Mouse (Mus musculus) MEL (cell line): Measurements from ENCODE around the gene 6030408B16Rik. TPM values are rescaled to one million over a fixed set of nuclear protein-coding genes. Genes with fewer than 3 reads are reported as not detected.

ENCODE experiments used
- DNase-seq: peaks from one replicate; pipeline ENCODE4 v3.0.0; 2011; ENCODE audit warnings: low read depth, low spot score
- H3K27ac ChIP-seq: 2 replicates; pipeline ENCODE4 v1.5.1; 2012; ENCODE audit warnings: low read depth, mild to moderate bottlenecking, control low read depth, low read length, moderate library complexity; ENCODE audit not compliant: control insufficient read depth
- H3K27me3 ChIP-seq, 2 experiments: fragments of 150-350 bp in 1 of 2; sonication (generic) in 1 of 2; 2 replicates each; pipeline ENCODE4 v1.6.1; 2012; ENCODE audit warnings: low read length in 2 of 2, mild to moderate bottlenecking in 2 of 2, improper control_type of control experiment in 1 of 2, moderate library complexity in 1 of 2; ENCODE audit not compliant: insufficient read depth in 2 of 2, control insufficient read depth in 1 of 2
- H3K36me3 ChIP-seq, 2 experiments: 2 replicates each; pipeline ENCODE4 v1.6.1; 2012 to 2014; ENCODE audit warnings: low read length in 2 of 2, improper control_type of control experiment in 1 of 2, inconsistent platforms in 1 of 2, mild to moderate bottlenecking in 1 of 2; ENCODE audit not compliant: insufficient read depth in 2 of 2, control insufficient read depth in 1 of 2
- H3K4me1 ChIP-seq, 2 experiments: fragments of 150-350 bp in 1 of 2; sonication (generic) in 1 of 2; 2 replicates each; pipeline ENCODE4 v1.6.1; 2012; ENCODE audit warnings: low read length in 2 of 2, improper control_type of control experiment in 1 of 2, mild to moderate bottlenecking in 1 of 2; ENCODE audit not compliant: insufficient read depth in 2 of 2, control insufficient read depth in 1 of 2
- H3K4me3 ChIP-seq, 2 experiments: fragments of 150-350 bp in 1 of 2; sonication (generic) in 1 of 2; 2 replicates each; pipeline ENCODE4 v1.5.1; 2012; ENCODE audit warnings: low read depth in 2 of 2, low read length in 2 of 2, mild to moderate bottlenecking in 2 of 2, moderate library complexity in 2 of 2, control low read depth in 1 of 2, improper control_type of control experiment in 1 of 2; ENCODE audit not compliant: control insufficient read depth in 1 of 2, insufficient read depth in 1 of 2
- H3K79me2 ChIP-seq: 2 replicates; pipeline ENCODE4 v1.6.1; 2012; ENCODE audit warnings: mild to moderate bottlenecking, low read length, moderate library complexity; ENCODE audit not compliant: control insufficient read depth, poor library complexity, insufficient read depth
- H3K9ac ChIP-seq: 2 replicates; pipeline ENCODE4 v1.6.1; 2012; ENCODE audit warnings: low read depth, mild to moderate bottlenecking, control low read depth, low read length, moderate library complexity; ENCODE audit not compliant: control insufficient read depth, poor library complexity, severe bottlenecking
- H3K9me3 ChIP-seq: fragments of 150-350 bp; sonication (generic); replicated peaks from 2 replicates; pipeline ENCODE4 v1.6.1; 2012; ENCODE audit warnings: mild to moderate bottlenecking, low read length, improper control_type of control experiment, moderate library complexity; ENCODE audit not compliant: insufficient read depth
- BHLHE40 ChIP-seq: IDR thresholded peaks from 2 replicates; pipeline ENCODE4 v1.6.1; 2012; ENCODE audit warnings: low read depth, mild to moderate bottlenecking, inconsistent platforms, low read length, improper control_type of control experiment, borderline replicate concordance
- CHD1 ChIP-seq: IDR thresholded peaks from 2 replicates; pipeline ENCODE4 v1.6.1; 2012; ENCODE audit warnings: low read depth, mild to moderate bottlenecking, inconsistent platforms, low read length, improper control_type of control experiment
- CHD2 ChIP-seq: IDR thresholded peaks from 2 replicates; pipeline ENCODE4 v1.6.1; 2011; ENCODE audit warnings: low read length, improper control_type of control experiment
- CTCF ChIP-seq, 3 experiments: IDR thresholded peaks in 2 of 3; conservative IDR thresholded peaks in 1 of 3; 2 replicates each; pipeline ENCODE4 v1.5.1; 2011 to 2012; ENCODE audit warnings: low read length in 3 of 3, low read depth in 2 of 3, mild to moderate bottlenecking in 2 of 3, improper control_type of control experiment in 1 of 3, inconsistent platforms in 1 of 3, mixed read lengths in 1 of 3, moderate library complexity in 1 of 3; ENCODE audit not compliant: control insufficient read depth in 1 of 3, insufficient read depth in 1 of 3, poor library complexity in 1 of 3, severe bottlenecking in 1 of 3
- ELF1 ChIP-seq: IDR thresholded peaks from 2 replicates; pipeline ENCODE4 v1.6.1; 2014; ENCODE audit warnings: low read depth, mild to moderate bottlenecking, inconsistent platforms, low read length, improper control_type of control experiment, moderate library complexity
- EP300 ChIP-seq, 2 experiments: IDR thresholded peaks; 2 replicates each; pipeline ENCODE4 v1.6.1; 2011; ENCODE audit warnings: improper control_type of control experiment in 2 of 2, low read length in 2 of 2, low read depth in 1 of 2, mild to moderate bottlenecking in 1 of 2
- ETS1 ChIP-seq: IDR thresholded peaks from 2 replicates; pipeline ENCODE4 v1.6.1; 2012; ENCODE audit warnings: low read depth, mild to moderate bottlenecking, inconsistent platforms, low read length, improper control_type of control experiment, moderate library complexity
- GABPA ChIP-seq: IDR thresholded peaks from 2 replicates; pipeline ENCODE4 v1.6.1; 2012; ENCODE audit warnings: low read depth, mild to moderate bottlenecking, inconsistent platforms, low read length, improper control_type of control experiment, moderate library complexity
- GATA1 ChIP-seq: IDR thresholded peaks from 2 replicates; pipeline ENCODE4 v1.6.1; 2011; ENCODE audit warnings: low read depth, low read length, improper control_type of control experiment
- HCFC1 ChIP-seq: IDR thresholded peaks from 2 replicates; pipeline ENCODE4 v1.6.1; 2012; ENCODE audit warnings: low read depth, mild to moderate bottlenecking, inconsistent platforms, low read length, improper control_type of control experiment, moderate library complexity
- JUND ChIP-seq: IDR thresholded peaks from 2 replicates; pipeline ENCODE4 v1.6.1; 2011; ENCODE audit warnings: low read depth, mild to moderate bottlenecking, improper control_type of control experiment, low read length
- KAT2A ChIP-seq: conservative IDR thresholded peaks from 2 replicates; pipeline ENCODE4 v1.6.1; 2012; ENCODE audit warnings: low read depth, low read length, improper control_type of control experiment, inconsistent platforms
- MAX ChIP-seq: IDR thresholded peaks from 2 replicates; pipeline ENCODE4 v1.6.1; 2011; ENCODE audit warnings: low read length, improper control_type of control experiment
- MAZ ChIP-seq: IDR thresholded peaks from 2 replicates; pipeline ENCODE4 v1.6.1; 2012; ENCODE audit warnings: low read depth, mild to moderate bottlenecking, inconsistent platforms, low read length, improper control_type of control experiment
- MEF2A ChIP-seq: IDR thresholded peaks from 2 replicates; pipeline ENCODE4 v1.6.1; 2014; ENCODE audit warnings: low read depth, mild to moderate bottlenecking, inconsistent platforms, low read length, improper control_type of control experiment; ENCODE audit not compliant: poor library complexity, insufficient replicate concordance, severe bottlenecking; ENCODE audit errors: extremely low read depth
- MXI1 ChIP-seq: IDR thresholded peaks from 2 replicates; pipeline ENCODE4 v1.6.1; 2011; ENCODE audit warnings: mild to moderate bottlenecking, low read depth, low read length, improper control_type of control experiment
- MYB ChIP-seq: IDR thresholded peaks from 2 replicates; pipeline ENCODE4 v1.6.1; 2011; ENCODE audit warnings: mild to moderate bottlenecking, low read depth, low read length, improper control_type of control experiment
- MYC ChIP-seq: IDR thresholded peaks from 2 replicates; pipeline ENCODE4 v1.6.1; 2011; ENCODE audit warnings: low read depth, mild to moderate bottlenecking, low read length, improper control_type of control experiment, moderate library complexity
- NELFE ChIP-seq: IDR thresholded peaks from 2 replicates; pipeline ENCODE4 v1.6.1; 2011; ENCODE audit warnings: low read depth, low read length, improper control_type of control experiment
- NRF1 ChIP-seq: IDR thresholded peaks from 2 replicates; pipeline ENCODE4 v1.6.1; 2014; ENCODE audit warnings: low read depth, mild to moderate bottlenecking, inconsistent platforms, low read length, improper control_type of control experiment, moderate library complexity; ENCODE audit not compliant: poor library complexity, insufficient read depth, severe bottlenecking
- POLR2A ChIP-seq, 2 experiments: IDR thresholded peaks; 2 replicates each; pipeline ENCODE4 v1.6.1; 2011 to 2012; ENCODE audit warnings: low read length in 2 of 2, mild to moderate bottlenecking in 2 of 2, control low read depth in 1 of 2, improper control_type of control experiment in 1 of 2, low read depth in 1 of 2, moderate library complexity in 1 of 2; ENCODE audit not compliant: control insufficient read depth in 1 of 2, insufficient read depth in 1 of 2, poor library complexity in 1 of 2
- POLR2AphosphoS2 ChIP-seq: IDR thresholded peaks from 2 replicates; pipeline ENCODE4 v1.6.1; 2011; ENCODE audit warnings: low read length, improper control_type of control experiment
- POLR2AphosphoS5 ChIP-seq: IDR thresholded peaks from 2 replicates; pipeline ENCODE4 v1.6.1; 2012; ENCODE audit warnings: low read depth, borderline replicate concordance, mild to moderate bottlenecking, inconsistent platforms, low read length, moderate library complexity, mixed read lengths
- RAD21 ChIP-seq: IDR thresholded peaks from 2 replicates; pipeline ENCODE4 v1.6.1; 2011; ENCODE audit warnings: mild to moderate bottlenecking, low read depth, low read length, improper control_type of control experiment
- RCOR1 ChIP-seq: IDR thresholded peaks from 2 replicates; pipeline ENCODE4 v1.6.1; 2012; ENCODE audit warnings: low read depth, mild to moderate bottlenecking, inconsistent platforms, low read length, improper control_type of control experiment
- SIN3A ChIP-seq: IDR thresholded peaks from 2 replicates; pipeline ENCODE4 v1.6.1; 2012; ENCODE audit warnings: low read length, improper control_type of control experiment, inconsistent platforms
- SMC3 ChIP-seq: IDR thresholded peaks from 2 replicates; pipeline ENCODE4 v1.6.1; 2011; ENCODE audit warnings: low read depth, low read length, improper control_type of control experiment
- TAL1 ChIP-seq: IDR thresholded peaks from 2 replicates; pipeline ENCODE4 v1.6.1; 2012; ENCODE audit warnings: mild to moderate bottlenecking, inconsistent platforms, low read length, moderate library complexity, mixed read lengths
- TBP ChIP-seq: IDR thresholded peaks from 2 replicates; pipeline ENCODE4 v1.8.0; 2011; ENCODE audit warnings: low read depth, low read length, improper control_type of control experiment
- TCF12 ChIP-seq: IDR thresholded peaks from 2 replicates; pipeline ENCODE4 v1.6.1; 2014; ENCODE audit warnings: low read depth, mild to moderate bottlenecking, inconsistent platforms, low read length, improper control_type of control experiment, moderate library complexity
- UBTF ChIP-seq: IDR thresholded peaks from 2 replicates; pipeline ENCODE4 v1.6.1; 2012; ENCODE audit warnings: low read depth, mild to moderate bottlenecking, inconsistent platforms, low read length, improper control_type of control experiment, moderate library complexity, borderline replicate concordance; ENCODE audit not compliant: insufficient read depth
- USF1 ChIP-seq: IDR thresholded peaks from 2 replicates; pipeline ENCODE4 v1.6.1; 2014; ENCODE audit warnings: low read depth, mild to moderate bottlenecking, inconsistent platforms, low read length, improper control_type of control experiment, moderate library complexity
- USF2 ChIP-seq, 2 experiments: IDR thresholded peaks; 2 replicates each; pipeline ENCODE4 v1.6.1; 2011 to 2012; ENCODE audit warnings: improper control_type of control experiment in 2 of 2, low read length in 2 of 2, borderline replicate concordance in 1 of 2, inconsistent platforms in 1 of 2, low read depth in 1 of 2, mild to moderate bottlenecking in 1 of 2; ENCODE audit not compliant: insufficient read depth in 1 of 2
- ZC3H11A ChIP-seq: IDR thresholded peaks from 2 replicates; pipeline ENCODE4 v1.6.1; 2012; ENCODE audit warnings: low read depth, mild to moderate bottlenecking, inconsistent platforms, low read length, improper control_type of control experiment
- ZKSCAN1 ChIP-seq: IDR thresholded peaks from 2 replicates; pipeline ENCODE4 v1.6.1; 2012; ENCODE audit warnings: low read depth, mild to moderate bottlenecking, inconsistent platforms, low read length, improper control_type of control experiment, moderate library complexity
- ZMIZ1 ChIP-seq: IDR thresholded peaks from 2 replicates; pipeline ENCODE4 v1.6.1; 2012; ENCODE audit warnings: low read depth, mild to moderate bottlenecking, inconsistent platforms, low read length, improper control_type of control experiment, moderate library complexity
- ZNF384 ChIP-seq: IDR thresholded peaks from 2 replicates; pipeline ENCODE4 v1.6.1; 2012; ENCODE audit warnings: low read depth, mild to moderate bottlenecking, inconsistent platforms, low read length, improper control_type of control experiment
- polyA plus RNA-seq, 2 experiments: library from polyadenylated mRNA; stranded (reverse) in 1 of 2; unstranded in 1 of 2; fragments of >175 nt in 1 of 2; fragments of >200 nt in 1 of 2; gene quantifications; 2 replicates each; pipeline versions ENCODE4 v1.2.1 to v1.2.4; 2012; ENCODE audit warnings: low replicate concordance in 2 of 2, low read depth in 1 of 2; ENCODE audit not compliant: insufficient read length in 2 of 2, insufficient read depth in 1 of 2, missing spikeins in 1 of 2
- total RNA-seq: library from RNA; depleted of rRNA; stranded (reverse); fragments of 300-350 nt; gene quantifications from 2 replicates; pipeline ENCODE4 v1.2.3, GENCODE M21; 2012

6030408B16Rik gene
- total and polyA plus RNA-seq, 3 experiments: 0.12 to 0.18 TPM; not detected in 1

DNA sequence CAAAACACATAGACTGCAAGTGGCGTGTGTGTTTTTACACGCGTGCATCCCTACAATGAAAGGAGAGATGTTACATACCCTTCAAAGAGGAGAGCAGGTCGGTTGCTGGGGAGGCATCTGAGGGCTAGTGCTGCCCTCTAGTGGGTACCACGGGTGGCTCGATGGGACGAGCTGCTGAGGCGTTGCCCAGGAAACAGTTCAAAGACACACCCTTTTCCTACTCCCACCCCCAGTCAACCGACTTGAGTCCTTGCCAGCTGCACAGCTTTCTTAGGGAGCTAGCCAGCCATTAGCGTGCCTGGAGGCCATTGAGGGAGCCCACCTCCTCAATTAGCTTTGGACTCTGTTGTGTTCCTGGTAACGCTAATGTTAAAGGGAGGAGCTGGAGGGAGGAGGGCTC lies 22.8 kb downstream of the 6030408B16Rik start:
- Histone ChIP-seq H3K9ac (peak overlapping the region; percentile 46; the same call in 1 of the 2 replicates), H3K27me3 (no peaks in the 10 kb centered on the region), H3K9me3 (no peaks in the 10 kb centered on the region), H3K79me2 (no peaks in the 10 kb centered on the region), H3K4me1 (peaks cover 21 to 51% of the 10 kb centered on the region in 2 experiments), H3K27ac (no peak overlapping the region), H3K4me3 (peak overlapping the region; percentile 54 to 59), H3K36me3 (peaks cover 0 to 36% of the 10 kb centered on the region in 2 experiments; a peak in 2 of 4 replicates)
- DNase-seq: peak; percentile 97
- no peak for TF ChIP-seq TAL1
- TF ChIP-seq CHD1: no peak
- TF ChIP-seq HCFC1: peak; percentile 42; the same call in 1 of the 2 replicates
- peak; percentile 91 for TF ChIP-seq SIN3A
- TF ChIP-seq POLR2AphosphoS2: no peak
- TF ChIP-seq EP300 (IDR thresholded peaks at IDR 0.05; ENCODE audit: low read depth in 1 of 2, low read length in 2 of 2): peak in 1 of 2 experiments; percentile 76; a peak in 2 of 4 replicates
- no peak for TF ChIP-seq MEF2A
- no peak for TF ChIP-seq JUND
- peak; percentile 57; the same call in 1 of the 2 replicates for TF ChIP-seq MYB
- peak; percentile 73 for TF ChIP-seq RCOR1
- peak; percentile 67; the same call in 1 of the 2 replicates for TF ChIP-seq ETS1
- no peak for TF ChIP-seq CHD2
- peak; percentile 53; the same call in 1 of the 2 replicates for TF ChIP-seq BHLHE40
- peak; percentile 98 to 99 (median 99) for TF ChIP-seq CTCF (IDR thresholded peaks at IDR 0.05 in 2 of 3, conservative IDR thresholded peaks at IDR 0.05 in 1 of 3; ENCODE audit: control insufficient read depth in 1 of 3, insufficient read depth in 1 of 3, low read depth in 2 of 3, low read length in 3 of 3, poor library complexity in 1 of 3, severe bottlenecking in 1 of 3)
- no peak for TF ChIP-seq UBTF
- peak; percentile 22; the same call in 1 of the 2 replicates for TF ChIP-seq TCF12
- TF ChIP-seq KAT2A: no peak
- peak; percentile 92 for TF ChIP-seq RAD21
- TF ChIP-seq ZKSCAN1: no peak
- peak in 1 of 2 experiments; percentile 38; a peak in 1 of 4 replicates for TF ChIP-seq POLR2A (IDR thresholded peaks at IDR 0.05; ENCODE audit: control insufficient read depth in 1 of 2, insufficient read depth in 1 of 2, low read depth in 1 of 2, low read length in 2 of 2, poor library complexity in 1 of 2)
- no peak for TF ChIP-seq USF1
- TF ChIP-seq TBP: no peak
- no peak for TF ChIP-seq POLR2AphosphoS5
- no peak for TF ChIP-seq NRF1
- peak; percentile 86; the same call in 1 of the 2 replicates for TF ChIP-seq MAZ
- peak; percentile 87 for TF ChIP-seq SMC3
- peak; percentile 13; the same call in 1 of the 2 replicates for TF ChIP-seq GATA1
- TF ChIP-seq ELF1: peak; percentile 75; the same call in 1 of the 2 replicates
- no peak for TF ChIP-seq ZMIZ1
- no peak for TF ChIP-seq NELFE
- TF ChIP-seq GABPA: 0 out of 2 replicates have a peak, but pooled peaks have one; percentile 28
- TF ChIP-seq ZC3H11A: peak; percentile 67
- TF ChIP-seq MYC: peak; percentile 77
- TF ChIP-seq MAX: no peak; the same call in 1 of the 2 replicates
- TF ChIP-seq USF2 (IDR thresholded peaks at IDR 0.05; ENCODE audit: borderline replicate concordance in 1 of 2, insufficient read depth in 1 of 2, low read depth in 1 of 2, low read length in 2 of 2): no peak
- no peak for TF ChIP-seq ZNF384
- TF ChIP-seq MXI1: peak; percentile 80
